Mouse (Mus musculus): ENCODE data around the gene Tmem95.

- no peak for TF ChIP-seq CTCF (IDR thresholded peaks at IDR 0.05; ENCODE audit: insufficient read depth, low read depth, low read length)
- no peak for TF ChIP-seq POLR2A (IDR thresholded peaks at IDR 0.05; ENCODE audit: insufficient read depth, low read depth, low read length)
These were observed 26.5 kb upstream of the Tmem95 start for GRCm38 (mm10) chr11:69904311-69904710.

Data from olfactory bulb, adult 2 months (tissue).